Mouse (Mus musculus): ENCODE results near the gene Mrpl27.

GRCm38 (mm10) chr11:94675446-94675845, 21.9 kb downstream of the Mrpl27 start:
- TF ChIP-seq USF1 (IDR thresholded peaks at IDR 0.05; ENCODE audit: low read depth) (no peak), CEBPB (IDR thresholded peaks at IDR 0.05; ENCODE audit: low read depth) (no peak), FOSL1 (IDR thresholded peaks at IDR 0.05; ENCODE audit: insufficient read depth, low read length, poor library complexity, severe bottlenecking) (no peak), MAX (IDR thresholded peaks at IDR 0.05) (no peak), CTCF (IDR thresholded peaks at IDR 0.05; ENCODE audit: control insufficient read depth, insufficient read depth, insufficient read length) (no peak)
